Mouse (Mus musculus): ENCODE measurements at regions not wholly inside any gene's neighbourhood (a gene's known extent, or its start where the extent isn't known, plus 50 kb on each side); places are given as distances from the start of the nearest gene placed in this dataset.

DNA sequence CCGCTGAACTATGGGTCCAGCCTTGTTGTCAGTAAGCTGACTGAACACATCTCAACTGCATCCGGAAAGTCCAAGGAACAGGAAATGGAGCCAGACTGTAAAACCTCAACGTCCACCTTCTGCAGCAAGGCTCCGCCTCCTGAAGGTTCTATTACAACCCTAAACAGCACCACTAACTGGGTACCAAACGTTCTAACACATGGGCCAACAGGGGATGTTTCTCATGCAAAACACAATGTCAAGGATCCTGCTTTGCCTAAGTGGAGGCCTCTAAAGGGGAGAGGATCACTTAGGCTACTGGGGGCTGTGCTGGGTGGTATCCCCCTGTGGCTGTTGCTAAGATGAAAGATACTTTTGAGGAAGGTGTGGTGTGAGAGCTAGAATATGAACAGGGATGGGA is 51.0 kb upstream of the Stt3b start:
- Histone ChIP-seq H3K4me1 (ENCODE audit: insufficient read depth, low read length) (no peaks in the 10 kb centered on the region), H3K9me3 (ENCODE audit: low read length) (no peaks in the 10 kb centered on the region), H3K27ac (no peak overlapping the region), H3K9ac (replicated peaks; ENCODE audit: low read length) (no peak overlapping the region), H3K27me3 (ENCODE audit: insufficient read depth, low read length) (no peaks in the 10 kb centered on the region), H3K4me3 (ENCODE audit: low read length) (no peak overlapping the region), H3K36me3 (ENCODE audit: insufficient read depth, low read length) (no peaks in the 10 kb centered on the region), H3K4me2 (ENCODE audit: low read depth, low read length) (no peak overlapping the region)
- ATAC-seq, result no peak
- 71% methylated on average over 5 of the region's 5 CpGs for WGBS
- TF ChIP-seq CTCF (IDR thresholded peaks at IDR 0.05; ENCODE audit: low read depth), result no peak
- no peak for DNase-seq (ENCODE audit: low spot score)

- H3K4me3 ChIP-seq (ENCODE audit: low read length), result no peak overlapping the region
- H3K36me3 ChIP-seq (ENCODE audit: insufficient read depth, low read length), result no peaks in the 10 kb centered on the region
- H3K9me3 ChIP-seq (ENCODE audit: low read length), result no peaks in the 10 kb centered on the region
- 92% methylated on average over 11 of the region's 11 CpGs for WGBS
- DNase-seq (ENCODE audit: low spot score) (no peak), ATAC-seq (no peak)
- no peak overlapping the region for H3K9ac ChIP-seq (replicated peaks; ENCODE audit: low read length)
- TF ChIP-seq CTCF (IDR thresholded peaks at IDR 0.05; ENCODE audit: low read depth), result no peak
- H3K4me2 ChIP-seq (ENCODE audit: low read depth, low read length), result no peak overlapping the region
- no peaks in the 10 kb centered on the region for H3K27me3 ChIP-seq (ENCODE audit: insufficient read depth, low read length)
- no peak overlapping the region for H3K27ac ChIP-seq
- H3K4me1 ChIP-seq (ENCODE audit: insufficient read depth, low read length), result no peaks in the 10 kb centered on the region
These were observed 51.7 kb upstream of the Stt3b start for GRCm38 (mm10) chr9:115361881-115362280.

- H3K4me3 ChIP-seq (ENCODE audit: low read length), result no peak overlapping the region
- H3K4me2 ChIP-seq (ENCODE audit: low read depth, low read length), result no peak overlapping the region
- H3K27ac ChIP-seq, result no peak overlapping the region
- TF ChIP-seq CTCF (IDR thresholded peaks at IDR 0.05; ENCODE audit: low read depth), result no peak
- no peaks in the 10 kb centered on the region for H3K36me3 ChIP-seq (ENCODE audit: insufficient read depth, low read length)
- H3K27me3 ChIP-seq (ENCODE audit: insufficient read depth, low read length), result no peaks in the 10 kb centered on the region
- ATAC-seq (no peak), DNase-seq (ENCODE audit: low spot score) (no peak)
- WGBS, result 90% methylated on average over 4 of the region's 4 CpGs
- H3K9me3 ChIP-seq (ENCODE audit: low read length), result no peaks in the 10 kb centered on the region
- H3K4me1 ChIP-seq (ENCODE audit: insufficient read depth, low read length), result no peaks in the 10 kb centered on the region
- H3K9ac ChIP-seq (replicated peaks; ENCODE audit: low read length), result no peak overlapping the region
These were observed 52.3 kb upstream of the Stt3b start for GRCm38 (mm10) chr9:115362486-115362885.

- Histone ChIP-seq H3K9ac (replicated peaks; ENCODE audit: low read length) (no peak overlapping the region), H3K4me1 (ENCODE audit: insufficient read depth, low read length) (no peaks in the 10 kb centered on the region), H3K9me3 (ENCODE audit: low read length) (no peaks in the 10 kb centered on the region), H3K27ac (no peak overlapping the region), H3K36me3 (ENCODE audit: insufficient read depth, low read length) (no peaks in the 10 kb centered on the region), H3K4me3 (ENCODE audit: low read length) (no peak overlapping the region), H3K4me2 (ENCODE audit: low read depth, low read length) (no peak overlapping the region), H3K27me3 (ENCODE audit: insufficient read depth, low read length) (no peaks in the 10 kb centered on the region)
- DNase-seq (ENCODE audit: low spot score), result no peak
- 0 out of 2 replicates have a peak, but pooled peaks have one; percentile 11 for TF ChIP-seq CTCF (IDR thresholded peaks at IDR 0.05; ENCODE audit: low read depth)
- ATAC-seq, result no peak
- 91% methylated on average over 16 of the region's 16 CpGs for WGBS
These were observed 55.0 kb upstream of the Stt3b start for GRCm38 (mm10) chr9:115364919-115365861.

DNA sequence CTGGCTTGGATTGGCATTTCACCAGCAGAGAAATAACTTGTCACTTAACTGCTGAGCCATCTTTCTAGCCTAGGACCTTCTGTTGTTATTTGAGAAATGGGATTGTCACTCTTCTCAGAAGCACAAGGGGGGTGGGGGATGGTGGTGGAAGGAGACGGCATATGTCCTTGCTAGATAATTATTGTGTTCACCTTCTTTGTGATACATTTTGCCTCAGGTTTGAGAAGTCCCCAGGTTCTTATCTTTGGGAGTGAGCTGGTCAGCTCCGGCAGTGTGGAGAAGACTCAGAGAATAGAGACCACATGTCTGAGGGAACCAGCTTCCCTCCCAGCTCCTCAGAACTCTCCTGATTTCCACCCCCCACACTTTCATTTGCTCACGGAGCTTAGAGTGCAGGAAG is 57.6 kb upstream of the Stt3b start:
- Histone ChIP-seq H3K4me3 (ENCODE audit: low read length) (no peak overlapping the region), H3K9me3 (ENCODE audit: low read length) (no peaks in the 10 kb centered on the region), H3K36me3 (ENCODE audit: insufficient read depth, low read length) (no peaks in the 10 kb centered on the region), H3K9ac (replicated peaks; ENCODE audit: low read length) (no peak overlapping the region), H3K27ac (no peak overlapping the region), H3K27me3 (ENCODE audit: insufficient read depth, low read length) (no peaks in the 10 kb centered on the region), H3K4me2 (ENCODE audit: low read depth, low read length) (no peak overlapping the region), H3K4me1 (ENCODE audit: insufficient read depth, low read length) (no peaks in the 10 kb centered on the region)
- DNase-seq (ENCODE audit: low spot score) (no peak), ATAC-seq (no peak)
- 70% methylated on average over 3 of the region's 3 CpGs for WGBS
- no peak for TF ChIP-seq CTCF (IDR thresholded peaks at IDR 0.05; ENCODE audit: low read depth)

GRCm38 (mm10) chr9:115380276-115380675 is 70.1 kb upstream of the Stt3b start:
- no peak for TF ChIP-seq CTCF (IDR thresholded peaks at IDR 0.05; ENCODE audit: low read depth)
- Histone ChIP-seq H3K27ac (peak overlapping the region; percentile 54; the same call in 1 of the 2 replicates), H3K9ac (replicated peaks; ENCODE audit: low read length) (no peak overlapping the region), H3K9me3 (ENCODE audit: low read length) (no peaks in the 10 kb centered on the region), H3K27me3 (ENCODE audit: insufficient read depth, low read length) (no peaks in the 10 kb centered on the region), H3K4me3 (ENCODE audit: low read length) (no peak overlapping the region), H3K4me2 (ENCODE audit: low read depth, low read length) (peak overlapping the region; percentile 34), H3K36me3 (ENCODE audit: insufficient read depth, low read length) (no peaks in the 10 kb centered on the region), H3K4me1 (ENCODE audit: insufficient read depth, low read length) (no peaks in the 10 kb centered on the region)
- WGBS, result 33% methylated on average over 15 of the region's 15 CpGs
- peak; percentile 24 for DNase-seq (ENCODE audit: low spot score)
- 0 out of 2 replicates have a peak, but pooled peaks have one; percentile 29 for ATAC-seq

Data from hindbrain, postnatal 0 days (tissue).